Mouse (Mus musculus) kidney, adult 2 months (tissue): ENCODE results near the gene Ebf4. TPM values are rescaled to one million over a fixed set of nuclear protein-coding genes. Genes with fewer than 3 reads are reported as not detected.

ENCODE experiments used
- DNase-seq: peaks from one replicate; pipeline ENCODE4 v3.0.0; 2021
- H3K27ac ChIP-seq: fragments of 200-500 bp; 2 replicates; pipeline ENCODE4 v1.5.1; 2012; ENCODE audit warnings: low read depth, low read length, control low read depth, inconsistent platforms; ENCODE audit not compliant: insufficient read depth
- H3K27me3 ChIP-seq: fragments of 200-500 bp; replicated peaks from 2 replicates; pipeline ENCODE4 v1.6.1; 2012; ENCODE audit warnings: mild to moderate bottlenecking, moderate library complexity, low read length, inconsistent platforms; ENCODE audit not compliant: control insufficient read depth, insufficient read depth
- H3K36me3 ChIP-seq: fragments of 200-500 bp; 2 replicates; pipeline ENCODE4 v1.6.1; 2012; ENCODE audit warnings: mild to moderate bottlenecking, moderate library complexity, low read length, inconsistent platforms; ENCODE audit not compliant: control insufficient read depth, insufficient read depth
- H3K4me1 ChIP-seq: fragments of 200-500 bp; 2 replicates; pipeline ENCODE4 v1.6.1; 2011; ENCODE audit warnings: low read length; ENCODE audit not compliant: control insufficient read depth, insufficient read depth
- H3K4me3 ChIP-seq: fragments of 200-500 bp; 2 replicates; pipeline ENCODE4 v1.5.1; 2011; ENCODE audit warnings: mild to moderate bottlenecking, low read depth, low read length, control low read depth; ENCODE audit not compliant: insufficient read depth
- CTCF ChIP-seq: fragments of 200-500 bp; conservative IDR thresholded peaks from 2 replicates; pipeline ENCODE4 v1.5.1; 2011; ENCODE audit warnings: low read depth, mild to moderate bottlenecking, control low read depth, low read length, moderate library complexity, mixed read lengths; ENCODE audit not compliant: insufficient read depth, insufficient read length
- POLR2A ChIP-seq: fragments of 200-500 bp; IDR thresholded peaks from one replicate; pipeline ENCODE4 v1.6.1; 2011; ENCODE audit warnings: low read depth, low read length, control low read depth
- WGBS: fragments of 180-500 bp; shearing (Covaris S2); methylation state at CpG from one replicate; pipeline ENCODE4 v1.1.7; 2018; 5-methylcytosine and 5-hydroxymethylcytosine counted together
- polyA plus RNA-seq: library from polyadenylated mRNA; depleted of rRNA; stranded (reverse); fragments of >200 nt; gene quantifications from 2 replicates; pipeline ENCODE4 v1.2.3, GENCODE M21; 2012

Gene Ebf4
- polyA plus RNA-seq, 1 experiment = 1.8 TPM

DNA sequence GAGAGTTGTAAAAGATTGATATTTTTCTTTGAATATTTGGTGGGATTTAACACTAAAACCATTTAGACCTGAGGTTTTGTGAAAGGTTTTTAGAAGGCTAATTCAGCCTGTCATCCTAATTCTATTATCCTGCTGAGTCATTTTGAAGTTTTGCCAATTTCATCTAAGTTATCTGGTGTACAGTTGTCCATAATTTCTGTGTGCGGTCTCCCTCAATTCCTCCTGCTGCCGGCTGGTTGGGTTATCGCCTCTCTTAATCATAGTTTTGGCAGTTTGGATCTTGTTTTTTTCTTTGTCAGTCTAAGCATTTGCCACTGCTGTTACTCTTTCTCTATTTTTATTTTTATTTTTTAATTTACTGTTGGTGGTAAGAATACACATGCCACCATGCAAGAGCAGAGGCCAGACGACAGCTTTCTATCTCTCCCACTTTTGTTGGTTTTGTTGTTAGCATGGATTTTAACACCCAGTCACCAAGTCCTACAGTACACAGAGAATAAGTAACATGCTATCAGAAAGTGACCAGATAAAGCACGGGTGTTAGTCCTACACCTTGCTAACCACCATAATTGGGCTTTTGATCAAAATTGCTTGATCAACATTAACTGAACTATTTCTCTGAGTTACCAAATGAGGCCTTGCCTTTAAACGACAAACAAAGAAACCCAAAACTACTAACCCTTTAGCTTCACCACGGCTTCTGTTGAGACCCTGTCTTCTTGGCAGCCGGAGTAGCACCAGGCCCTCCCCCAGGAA lies 45.7 kb downstream of the Ebf4 start:
- no peak for TF ChIP-seq POLR2A
- TF ChIP-seq CTCF = no peak

DNA sequence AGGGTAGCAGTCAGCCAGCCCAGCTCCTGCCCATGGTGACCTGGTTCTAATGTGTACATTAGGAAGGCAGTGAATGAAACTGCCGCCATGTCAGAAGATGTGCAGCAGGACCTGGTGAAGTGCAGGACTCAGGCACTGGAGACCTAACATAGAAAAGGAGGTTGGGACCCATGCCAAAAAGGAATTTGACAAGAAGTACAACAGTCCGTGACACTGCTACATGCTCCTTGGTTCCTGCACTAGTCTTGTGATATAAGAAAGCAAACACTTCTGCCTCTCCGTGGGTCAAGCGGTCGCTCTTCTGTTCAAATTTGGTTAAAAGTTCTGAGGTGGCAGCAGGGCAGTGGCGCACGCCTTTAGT lies 46.2 kb downstream of the Ebf4 start:
- 87% methylated on average over 7 of the region's 7 CpGs for WGBS
- H3K36me3 ChIP-seq = no peaks in the 10 kb centered on the region
- H3K27me3 ChIP-seq = no peaks in the 10 kb centered on the region
- TF ChIP-seq CTCF (no peak), POLR2A (no peak)
- no peaks in the 10 kb centered on the region for H3K4me1 ChIP-seq
- H3K4me3 ChIP-seq = no peak overlapping the region
- H3K27ac ChIP-seq = no peak overlapping the region
- no peak for DNase-seq

More for the DNA sequence above, 45.7 kb downstream of the Ebf4 start:
- Histone ChIP-seq H3K4me3 (no peak overlapping the region), H3K27ac (no peak overlapping the region), H3K4me1 (no peaks in the 10 kb centered on the region), H3K27me3 (no peaks in the 10 kb centered on the region), H3K36me3 (no peaks in the 10 kb centered on the region)
- no peak for DNase-seq
- 82% methylated on average over 8 of the region's 8 CpGs for WGBS

DNA sequence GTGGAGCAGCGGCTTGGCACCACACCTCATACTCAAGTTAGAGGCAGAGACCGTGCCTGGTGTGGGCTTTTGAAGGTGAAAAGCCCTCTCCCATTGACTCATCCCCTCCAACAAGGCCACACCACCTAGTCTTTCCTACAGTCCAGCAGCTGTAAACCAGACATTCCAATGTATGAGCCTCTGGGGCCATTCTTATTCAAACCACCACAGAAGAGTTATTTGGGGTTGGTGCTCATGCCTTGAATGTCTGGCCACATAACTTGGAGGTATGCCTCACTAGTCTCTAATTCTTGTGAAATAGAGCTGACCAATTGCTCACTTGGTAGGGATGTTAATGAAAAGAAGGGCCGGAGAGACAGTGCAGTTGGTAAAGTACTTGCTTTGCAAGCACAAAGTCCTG lies 55.4 kb downstream of the Ebf4 start:
- WGBS = 92% methylated on average over 3 of the region's 3 CpGs
- no peak for DNase-seq
- TF ChIP-seq CTCF = no peak
- no peak for TF ChIP-seq POLR2A
- Histone ChIP-seq H3K4me1 (no peaks in the 10 kb centered on the region), H3K4me3 (no peak overlapping the region), H3K27me3 (no peaks in the 10 kb centered on the region; the same call in 1 of the 2 replicates), H3K27ac (no peak overlapping the region), H3K36me3 (no peaks in the 10 kb centered on the region)

DNA sequence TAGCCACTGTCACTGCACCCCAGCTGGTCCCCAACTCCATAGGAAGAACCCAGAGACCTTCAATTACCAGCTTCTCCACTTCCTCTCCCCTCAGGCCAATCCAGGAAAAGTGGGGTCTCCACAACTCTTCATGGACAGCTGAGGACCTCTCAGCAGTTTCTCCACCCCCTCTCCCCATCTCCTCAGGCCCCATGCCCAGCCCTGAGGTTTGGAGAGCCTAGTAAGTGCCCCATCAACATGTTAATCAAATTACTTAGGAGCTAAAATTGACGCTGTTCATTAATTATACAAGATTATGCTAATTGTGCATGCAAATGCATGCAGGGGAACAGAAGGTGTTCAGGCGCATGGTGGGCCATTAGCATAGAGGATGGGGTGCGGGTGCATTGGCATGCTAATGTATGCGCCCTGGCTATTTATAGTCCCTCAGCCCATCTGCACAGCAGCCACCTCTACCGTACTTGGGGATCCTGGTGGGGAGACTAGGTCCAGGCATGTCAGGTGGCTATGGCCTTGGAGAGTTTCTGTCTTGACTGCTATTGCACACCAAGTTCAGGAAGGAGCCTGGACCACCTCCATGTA lies 56.9 kb downstream of the Ebf4 start:
- Histone ChIP-seq H3K4me1 (no peaks in the 10 kb centered on the region), H3K36me3 (no peaks in the 10 kb centered on the region), H3K27ac (no peak overlapping the region), H3K4me3 (no peak overlapping the region), H3K27me3 (no peaks in the 10 kb centered on the region; the same call in 1 of the 2 replicates)
- TF ChIP-seq POLR2A (no peak), CTCF (no peak)
- DNase-seq = no peak
- WGBS = 58% methylated on average over 5 of the region's 5 CpGs

DNA sequence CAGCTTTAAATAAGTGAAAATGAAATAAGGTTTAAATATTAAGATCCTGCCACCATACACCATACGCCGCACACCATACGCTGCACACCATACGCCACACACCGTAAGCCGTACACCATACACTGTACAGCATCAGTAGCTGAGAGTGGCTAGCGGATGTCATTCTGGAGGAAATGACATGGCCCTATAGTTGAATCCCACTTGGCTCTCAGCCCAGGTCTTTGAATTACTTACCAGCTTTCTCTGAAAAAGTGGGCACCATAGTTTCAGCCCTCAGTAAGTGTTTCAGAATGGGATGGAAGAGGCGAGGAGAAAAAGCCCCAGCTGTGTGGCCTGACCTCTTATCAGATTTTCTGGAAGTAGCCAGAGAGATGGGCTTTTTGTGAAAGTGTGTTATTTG lies 58.4 kb downstream of the Ebf4 start:
- no peaks in the 10 kb centered on the region; the same call in 1 of the 2 replicates for H3K27me3 ChIP-seq
- no peak overlapping the region for H3K27ac ChIP-seq
- no peak overlapping the region for H3K4me3 ChIP-seq
- H3K4me1 ChIP-seq = no peaks in the 10 kb centered on the region
- WGBS = 95% methylated on average over 8 of the region's 8 CpGs
- TF ChIP-seq CTCF = no peak
- no peak for TF ChIP-seq POLR2A
- H3K36me3 ChIP-seq = no peaks in the 10 kb centered on the region
- no peak for DNase-seq

DNA sequence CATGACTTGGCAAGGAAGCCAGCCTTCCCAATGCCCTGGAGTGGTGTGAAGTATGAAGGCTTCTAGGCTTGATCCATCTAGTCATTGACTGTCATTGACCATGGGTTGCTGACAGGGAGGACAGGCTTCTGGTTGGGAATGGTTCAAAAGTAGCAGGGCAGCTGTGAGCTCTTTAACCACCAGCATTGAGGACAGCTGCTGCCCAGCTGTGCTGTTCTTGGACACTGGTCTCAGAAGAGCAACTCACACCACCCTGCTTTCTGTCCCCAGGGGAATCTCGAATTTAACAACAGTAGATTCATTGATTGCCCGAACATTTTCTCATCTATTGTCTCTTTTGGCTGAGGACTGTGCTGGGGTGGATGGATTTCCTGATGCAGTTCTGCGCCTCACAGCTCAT lies 58.9 kb downstream of the Ebf4 start:
- WGBS = 68% methylated on average over 3 of the region's 3 CpGs
- H3K36me3 ChIP-seq = no peaks in the 10 kb centered on the region
- no peak for DNase-seq
- TF ChIP-seq POLR2A (no peak), CTCF (no peak)
- no peaks in the 10 kb centered on the region; the same call in 1 of the 2 replicates for H3K27me3 ChIP-seq
- no peak overlapping the region for H3K27ac ChIP-seq
- H3K4me1 ChIP-seq = no peaks in the 10 kb centered on the region
- H3K4me3 ChIP-seq = no peak overlapping the region

DNA sequence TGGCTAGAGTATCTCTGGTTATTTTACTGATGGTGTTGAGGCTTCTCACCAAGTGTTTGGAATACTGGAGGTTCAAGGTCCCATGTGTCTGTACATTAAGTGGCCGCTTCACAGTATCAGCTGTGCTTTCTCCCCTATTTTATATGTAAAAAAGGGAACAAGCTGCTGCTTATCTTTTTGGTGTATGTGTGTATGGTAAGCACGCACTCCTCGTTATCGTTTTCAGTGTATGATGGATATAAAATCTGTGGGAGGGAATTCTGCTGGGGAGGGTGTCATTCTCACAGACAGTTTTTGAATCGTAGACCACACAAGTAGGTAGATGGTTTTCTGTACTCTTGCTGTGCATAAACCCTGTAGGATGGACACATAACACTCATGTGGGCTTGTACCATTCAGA lies 62.6 kb downstream of the Ebf4 start:
- Histone ChIP-seq H3K4me3 (no peak overlapping the region), H3K36me3 (no peaks in the 10 kb centered on the region), H3K4me1 (no peaks in the 10 kb centered on the region), H3K27me3 (no peaks in the 10 kb centered on the region), H3K27ac (no peak overlapping the region)
- WGBS = 91% methylated on average over 5 of the region's 5 CpGs
- TF ChIP-seq CTCF (no peak), POLR2A (no peak)
- no peak for DNase-seq
